Mouse (Mus musculus) left cerebral cortex, adult 18-20 months (tissue): ENCODE data around the gene Gm49425. TPM values are rescaled to one million over a fixed set of nuclear protein-coding genes. Genes with fewer than 3 reads are reported as not detected.

ENCODE experiments used
- DNase-seq, 2 experiments: peaks; one replicate each; pipeline ENCODE4 v3.0.0; 2021 to 2022; ENCODE audit warnings: low spot score in 2 of 2, mixed read lengths in 1 of 2
- microRNA-seq, 2 experiments: library from miRNA; unstranded; fragments of <30 nt; microRNA quantifications; one replicate each; pipeline ENCODE4 v1.2.0; 2021
- total RNA-seq, 2 experiments: library from RNA; stranded (reverse); gene quantifications; 2 replicates each; pipeline ENCODE4 v1.2.3; 2021

Gm49425 gene
- total RNA-seq, 2 experiments from 2014 or later = not detected

GRCm38 (mm10) chr15:101492718-101493117 lies 24.3 kb downstream of the Gm49425 start:
- DNase-seq = no peak

- no peak for DNase-seq
Observed at GRCm38 (mm10) chr15:101491431-101491830, 25.6 kb downstream of the Gm49425 start, which contains the start of gene Krt83. TSS of gene Krt83 (minus strand) at chr15:101491512.

GRCm38 (mm10) chr15:101485911-101486635 lies 31.0 kb downstream of the Gm49425 start:
- DNase-seq = peak; percentile 28 to 55

- no peak for DNase-seq
Observed at GRCm38 (mm10) chr15:101484939-101485338, 32.1 kb downstream of the Gm49425 start.

- DNase-seq = no peak
Observed at GRCm38 (mm10) chr15:101483646-101484045, 33.4 kb downstream of the Gm49425 start.

GRCm38 (mm10) chr15:101482056-101482455 lies 35.0 kb downstream of the Gm49425 start:
- no peak for DNase-seq

- DNase-seq = no peak
Observed at GRCm38 (mm10) chr15:101479666-101480060, 37.4 kb downstream of the Gm49425 start.

GRCm38 (mm10) chr15:101479007-101479665 lies 37.9 kb downstream of the Gm49425 start:
- peak; percentile 44 to 58 for DNase-seq

GRCm38 (mm10) chr15:101472952-101473528 lies 44.0 kb downstream of the Gm49425 start, which contains the start of gene Krt86:
TSS of gene Krt86 (plus strand) at chr15:101473478.
- no peak for DNase-seq

- no peak for DNase-seq
Observed at GRCm38 (mm10) chr15:101469093-101469492, 48.0 kb downstream of the Gm49425 start.

Small RNA genes within 50 kb of the gene (microRNA-seq; reads per million reads assigned to microRNA genes)
- 0 reads per million in 2 experiments for gene Gm44393

Other genes starting within 250 kb of the Gm49425 start
- gene Atg101, start 233.0 kb downstream of the Gm49425 start, total RNA-seq = 10 to 100 TPM; 45.5 to 53.6 TPM
- gene 6030408B16Rik, start 224.0 kb downstream of the Gm49425 start, total RNA-seq = under 1 TPM; 0.40 to 0.42 TPM
- 1 to 10 TPM; 2.2 to 3.3 TPM for gene Krt80, start 147.1 kb downstream of the Gm49425 start, total RNA-seq
- gene Krt7, start 106.2 kb downstream of the Gm49425 start, total RNA-seq = not detected
- gene Krt87, start 78.5 kb downstream of the Gm49425 start, total RNA-seq = under 1 TPM in 1 of 2 experiments, not detected in 1; 0.21 TPM
- gene Krt88, start 69.5 kb downstream of the Gm49425 start, total RNA-seq = not detected
- gene Krt81, start 53.5 kb downstream of the Gm49425 start, total RNA-seq = not detected
- gene Krt86, start 43.8 kb downstream of the Gm49425 start, total RNA-seq = not detected
- gene Krt83, start 25.7 kb downstream of the Gm49425 start, total RNA-seq = not detected
- not detected for gene Krt84, start 15.6 kb upstream of the Gm49425 start, total RNA-seq
- gene Krt82, start 33.4 kb upstream of the Gm49425 start, total RNA-seq = not detected
- gene Krt90, start 45.7 kb upstream of the Gm49425 start, total RNA-seq = not detected
- gene Krt75, start 56.6 kb upstream of the Gm49425 start, total RNA-seq = not detected
- gene Gm5414, start 110.9 kb upstream of the Gm49425 start, total RNA-seq = not detected
- not detected for gene Gm5478, start 130.1 kb upstream of the Gm49425 start, total RNA-seq
- gene Krt6b, start 163.0 kb upstream of the Gm49425 start, total RNA-seq = not detected
- not detected for gene Krt6a, start 177.0 kb upstream of the Gm49425 start, total RNA-seq
- not detected for gene Krt5, start 195.6 kb upstream of the Gm49425 start, total RNA-seq
- not detected for gene Krt71, start 225.8 kb upstream of the Gm49425 start, total RNA-seq